Mouse (Mus musculus) neural tube, embryonic 12.5 days (tissue): Measurements from ENCODE around the gene Abcc3. TPM values are rescaled to one million over a fixed set of nuclear protein-coding genes. Genes with fewer than 3 reads are reported as not detected.

Experiments
- ATAC-seq: fragments of 200-750 bp; cut with Nextera tagmentation; 2 replicates; pipeline ENCODE4 v1.8.0; 2017; ENCODE audit warnings: low read depth, mild to moderate bottlenecking, moderate TSS enrichment, moderate library complexity; ENCODE audit not compliant: low FRiP score
- H3K27ac ChIP-seq: fragments of 300-500 bp; sonication (generic); 2 replicates; pipeline ENCODE4 v1.5.1; 2016
- H3K27me3 ChIP-seq: fragments of 300-500 bp; sonication (generic); replicated peaks from 2 replicates; pipeline ENCODE4 v1.6.1; 2016; ENCODE audit warnings: mild to moderate bottlenecking
- H3K36me3 ChIP-seq: fragments of 300-500 bp; sonication (generic); 2 replicates; pipeline ENCODE4 v1.6.1; 2016; ENCODE audit warnings: mild to moderate bottlenecking
- H3K4me1 ChIP-seq: fragments of 300-500 bp; sonication (generic); 2 replicates; pipeline ENCODE4 v1.6.1; 2016
- H3K4me2 ChIP-seq: fragments of 300-500 bp; sonication (generic); replicated peaks from 2 replicates; pipeline ENCODE4 v1.6.1; 2016; ENCODE audit warnings: mild to moderate bottlenecking
- H3K4me3 ChIP-seq: fragments of 300-500 bp; sonication (generic); 2 replicates; pipeline ENCODE4 v1.5.1; 2016
- H3K9ac ChIP-seq: fragments of 300-500 bp; sonication (generic); 2 replicates; pipeline ENCODE4 v1.6.1; 2016; ENCODE audit warnings: mild to moderate bottlenecking
- H3K9me3 ChIP-seq: fragments of 300-500 bp; sonication (generic); 2 replicates; pipeline ENCODE4 v1.6.1; 2016; ENCODE audit warnings: mild to moderate bottlenecking
- WGBS: fragments of 180-500 bp; shearing (Covaris S2); methylation state at CpG from one replicate; pipeline ENCODE4 v1.1.7; 2016; 5-methylcytosine and 5-hydroxymethylcytosine counted together
- polyA plus RNA-seq: library from polyadenylated mRNA; unstranded; fragments of >200 nt; fragmentation: Nextera tagmentation; extraction: Ambion mirVana; gene quantifications from 2 replicates; pipeline ENCODE4 v1.2.1, GENCODE M21; 2016

Gene Abcc3
- polyA plus RNA-seq, 1 experiment from 2014 or later, result 0.52 TPM

- ATAC-seq, result no peak
- no peaks in the 10 kb centered on the region for H3K9me3 ChIP-seq
- no peaks in the 10 kb centered on the region for H3K27me3 ChIP-seq
- no peak overlapping the region for H3K4me3 ChIP-seq
- no peaks in the 10 kb centered on the region for H3K36me3 ChIP-seq
- no peak overlapping the region for H3K4me2 ChIP-seq
- H3K27ac ChIP-seq, result no peak overlapping the region
- H3K9ac ChIP-seq, result no peak overlapping the region
- 40% methylated on average over 5 of the region's 5 CpGs for WGBS
- H3K4me1 ChIP-seq, result peaks cover 5% of the 10 kb centered on the region; the same call in 1 of the 2 replicates
Observed at GRCm38 (mm10) chr11:94370809-94371208, 22.0 kb downstream of the Abcc3 start.

- 82% methylated on average over 6 of the region's 6 CpGs for WGBS
- Histone ChIP-seq H3K9ac (no peak overlapping the region), H3K4me1 (peaks cover 5% of the 10 kb centered on the region; the same call in 1 of the 2 replicates), H3K36me3 (no peaks in the 10 kb centered on the region), H3K9me3 (no peaks in the 10 kb centered on the region), H3K27ac (no peak overlapping the region), H3K4me2 (no peak overlapping the region), H3K27me3 (no peaks in the 10 kb centered on the region), H3K4me3 (no peak overlapping the region)
- ATAC-seq, result no peak
Observed at GRCm38 (mm10) chr11:94369981-94370380, 22.8 kb downstream of the Abcc3 start.

- WGBS, result 84% methylated on average over 3 of the region's 3 CpGs
- H3K27me3 ChIP-seq, result no peaks in the 10 kb centered on the region
- H3K4me3 ChIP-seq, result no peak overlapping the region
- H3K9me3 ChIP-seq, result no peaks in the 10 kb centered on the region
- no peaks in the 10 kb centered on the region for H3K36me3 ChIP-seq
- ATAC-seq, result no peak
- H3K27ac ChIP-seq, result no peak overlapping the region
- H3K4me2 ChIP-seq, result no peak overlapping the region
- no peak overlapping the region for H3K9ac ChIP-seq
- no peaks in the 10 kb centered on the region for H3K4me1 ChIP-seq
Observed at GRCm38 (mm10) chr11:94365340-94365739, 27.5 kb downstream of the Abcc3 start.

GRCm38 (mm10) chr11:94363690-94364089 lies 29.1 kb downstream of the Abcc3 start:
- no peaks in the 10 kb centered on the region for H3K27me3 ChIP-seq
- no peaks in the 10 kb centered on the region for H3K4me1 ChIP-seq
- no peak overlapping the region for H3K9ac ChIP-seq
- 86% methylated on average over 7 of the region's 7 CpGs for whole genome bisulfite sequencing
- H3K4me2 ChIP-seq, result no peak overlapping the region
- no peak overlapping the region for H3K27ac ChIP-seq
- no peaks in the 10 kb centered on the region for H3K36me3 ChIP-seq
- H3K9me3 ChIP-seq, result no peaks in the 10 kb centered on the region
- ATAC-seq, result no peak
- H3K4me3 ChIP-seq, result no peak overlapping the region

GRCm38 (mm10) chr11:94362101-94362500 lies 30.7 kb downstream of the Abcc3 start:
- Histone ChIP-seq H3K4me1 (no peaks in the 10 kb centered on the region), H3K9ac (no peak overlapping the region), H3K4me2 (no peak overlapping the region), H3K27ac (no peak overlapping the region), H3K4me3 (no peak overlapping the region), H3K36me3 (no peaks in the 10 kb centered on the region), H3K27me3 (no peaks in the 10 kb centered on the region), H3K9me3 (no peaks in the 10 kb centered on the region)
- 94% methylated on average over 5 of the region's 5 CpGs for WGBS
- ATAC-seq, result no peak

GRCm38 (mm10) chr11:94361166-94361870 lies 31.5 kb downstream of the Abcc3 start:
- Histone ChIP-seq H3K9me3 (no peaks in the 10 kb centered on the region), H3K4me3 (no peak overlapping the region), H3K27me3 (no peaks in the 10 kb centered on the region), H3K27ac (no peak overlapping the region), H3K9ac (no peak overlapping the region), H3K4me1 (no peaks in the 10 kb centered on the region), H3K36me3 (no peaks in the 10 kb centered on the region), H3K4me2 (no peak overlapping the region)
- 92% methylated on average over 14 of the region's 14 CpGs for WGBS
- no peak for ATAC-seq

GRCm38 (mm10) chr11:94359168-94359567 lies 33.6 kb downstream of the Abcc3 start:
- 96% methylated on average over 12 of the region's 12 CpGs for WGBS

GRCm38 (mm10) chr11:94355521-94356217 lies 37.1 kb downstream of the Abcc3 start:
- H3K4me1 ChIP-seq, result no peaks in the 10 kb centered on the region
- WGBS, result 86% methylated on average over 9 of the region's 9 CpGs
- H3K9me3 ChIP-seq, result no peaks in the 10 kb centered on the region
- H3K36me3 ChIP-seq, result no peaks in the 10 kb centered on the region
- no peak overlapping the region for H3K27ac ChIP-seq
- H3K27me3 ChIP-seq, result no peaks in the 10 kb centered on the region
- ATAC-seq, result no peak
- H3K9ac ChIP-seq, result no peak overlapping the region
- H3K4me2 ChIP-seq, result no peak overlapping the region
- no peak overlapping the region for H3K4me3 ChIP-seq

More at GRCm38 (mm10) chr11:94359168-94359567, 33.6 kb downstream of the Abcc3 start:
- Histone ChIP-seq H3K4me1 (no peaks in the 10 kb centered on the region), H3K27me3 (no peaks in the 10 kb centered on the region), H3K9me3 (no peaks in the 10 kb centered on the region), H3K27ac (no peak overlapping the region), H3K36me3 (no peaks in the 10 kb centered on the region), H3K4me3 (no peak overlapping the region), H3K4me2 (no peak overlapping the region), H3K9ac (no peak overlapping the region)
- ATAC-seq, result no peak

- no peak overlapping the region for H3K27ac ChIP-seq
- 20% methylated on average over 3 of the region's 3 CpGs for WGBS
- H3K4me3 ChIP-seq, result no peak overlapping the region
- H3K4me1 ChIP-seq, result no peaks in the 10 kb centered on the region
- no peaks in the 10 kb centered on the region for H3K27me3 ChIP-seq
- no peak overlapping the region for H3K4me2 ChIP-seq
- no peak for ATAC-seq
- no peak overlapping the region for H3K9ac ChIP-seq
- no peaks in the 10 kb centered on the region for H3K9me3 ChIP-seq
- no peaks in the 10 kb centered on the region for H3K36me3 ChIP-seq
Observed at GRCm38 (mm10) chr11:94351094-94351493, 41.7 kb downstream of the Abcc3 start.

GRCm38 (mm10) chr11:94350337-94350736 lies 42.5 kb downstream of the Abcc3 start:
- WGBS, result 76% methylated on average over 1 of the region's 1 CpGs
- Histone ChIP-seq H3K4me3 (no peak overlapping the region), H3K9me3 (no peaks in the 10 kb centered on the region), H3K27me3 (no peaks in the 10 kb centered on the region; the same call in 1 of the 2 replicates), H3K4me2 (no peak overlapping the region), H3K4me1 (no peaks in the 10 kb centered on the region), H3K36me3 (no peaks in the 10 kb centered on the region), H3K27ac (no peak overlapping the region), H3K9ac (no peak overlapping the region)
- no peak for ATAC-seq

GRCm38 (mm10) chr11:94349839-94350238 lies 43.0 kb downstream of the Abcc3 start:
- H3K27ac ChIP-seq, result no peak overlapping the region
- 88% methylated on average over 2 of the region's 2 CpGs for WGBS
- no peaks in the 10 kb centered on the region for H3K9me3 ChIP-seq
- H3K4me1 ChIP-seq, result no peaks in the 10 kb centered on the region
- ATAC-seq, result no peak
- no peaks in the 10 kb centered on the region; the same call in 1 of the 2 replicates for H3K27me3 ChIP-seq
- H3K4me2 ChIP-seq, result no peak overlapping the region
- H3K36me3 ChIP-seq, result no peaks in the 10 kb centered on the region
- H3K9ac ChIP-seq, result no peak overlapping the region
- no peak overlapping the region for H3K4me3 ChIP-seq

GRCm38 (mm10) chr11:94347063-94347575 lies 45.7 kb downstream of the Abcc3 start:
- H3K4me3 ChIP-seq, result no peak overlapping the region
- H3K27ac ChIP-seq, result no peak overlapping the region
- ATAC-seq, result no peak
- H3K4me2 ChIP-seq, result no peak overlapping the region
- no peaks in the 10 kb centered on the region for H3K36me3 ChIP-seq
- H3K27me3 ChIP-seq, result no peaks in the 10 kb centered on the region; the same call in 1 of the 2 replicates
- H3K4me1 ChIP-seq, result peaks cover 20% of the 10 kb centered on the region
- 89% methylated on average over 7 of the region's 7 CpGs for WGBS
- no peaks in the 10 kb centered on the region for H3K9me3 ChIP-seq
- H3K9ac ChIP-seq, result no peak overlapping the region
